Mouse (Mus musculus) embryo, embryonic 11 days (tissue): ENCODE results near the gene Elp5.
"Not testable (repeated sequence)": the region's sequence is repeated elsewhere in the genome, so short reads cannot be mapped to it uniquely, and the experiment has no call there.

ENCODE experiments used
- DNase-seq: peaks from one replicate; pipeline ENCODE4 v3.0.0-alpha.2; 2015

Gene Elp5

DNA sequence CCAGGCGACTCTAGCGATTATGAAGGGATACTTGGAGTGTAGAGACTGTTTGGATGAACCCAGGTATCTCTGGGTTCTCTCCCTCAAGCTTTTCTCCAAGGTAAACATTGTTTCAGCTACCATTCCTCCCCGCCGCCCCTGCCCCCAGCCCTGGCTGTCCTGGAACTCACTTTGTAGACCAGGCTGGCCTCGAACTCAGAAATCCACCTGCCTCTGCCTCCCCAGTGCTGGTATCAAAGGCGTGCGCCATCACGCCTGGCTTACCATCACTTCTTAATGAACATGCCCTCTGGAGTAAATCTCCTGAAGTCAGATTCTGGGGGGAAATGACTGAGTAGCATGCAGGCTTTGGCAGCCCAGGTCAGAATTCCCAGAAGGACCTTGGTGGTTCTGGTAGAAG is at the start of gene Elp5:
Elp5 (minus strand) TSS at position 293 of the 400 bp plus-strand sequence.
- no peak for DNase-seq

DNA sequence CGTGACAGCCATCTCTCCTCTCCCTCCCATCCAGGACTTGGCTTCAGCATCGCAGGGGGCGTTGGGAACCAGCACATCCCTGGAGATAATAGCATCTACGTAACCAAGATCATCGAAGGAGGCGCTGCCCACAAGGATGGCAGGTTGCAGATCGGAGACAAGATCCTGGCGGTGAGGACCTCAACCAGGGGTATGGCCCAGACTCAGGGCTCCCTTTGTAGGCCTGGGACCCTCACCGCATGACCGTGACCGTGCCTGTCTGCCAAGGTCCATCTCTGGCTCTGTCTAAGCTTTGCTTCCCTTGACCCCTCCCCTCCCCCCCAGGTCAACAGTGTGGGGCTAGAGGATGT is 49.0 kb upstream of the Elp5 start:
- no peak for DNase-seq

DNA sequence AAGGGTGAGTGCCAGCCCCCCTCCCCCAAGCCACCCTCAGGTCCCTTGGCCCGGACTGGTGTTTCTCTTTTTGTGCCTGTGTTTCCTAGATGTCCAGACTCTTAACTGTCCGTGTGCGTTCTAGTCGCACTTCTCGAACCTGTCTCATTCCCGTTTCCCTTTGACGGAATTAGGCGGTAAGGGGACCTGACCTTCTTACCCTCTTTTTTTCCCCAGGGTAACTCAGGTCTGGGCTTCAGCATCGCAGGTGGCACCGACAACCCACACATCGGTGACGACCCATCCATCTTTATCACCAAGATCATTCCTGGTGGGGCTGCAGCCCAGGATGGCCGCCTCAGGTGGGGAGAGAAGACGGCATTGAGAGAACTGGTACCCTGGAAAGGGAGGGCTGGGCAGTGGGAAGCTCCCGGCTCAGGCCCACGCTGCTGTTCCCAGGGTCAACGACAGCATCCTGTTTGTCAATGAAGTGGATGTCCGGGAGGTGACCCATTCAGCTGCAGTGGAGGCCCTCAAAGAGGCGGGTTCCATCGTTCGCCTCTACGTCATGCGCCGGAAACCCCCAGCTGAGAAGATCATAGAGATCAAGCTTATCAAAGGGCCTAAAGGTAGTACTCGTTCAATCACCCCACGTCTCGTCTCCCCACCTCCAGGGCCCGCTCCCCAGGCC is 48.5 kb upstream of the Elp5 start:
- no peak for DNase-seq

GRCm38 (mm10) chr11:70029829-70030550 is 47.7 kb upstream of the Elp5 start:
- no peak for DNase-seq

GRCm38 (mm10) chr11:70029130-70029801 is 46.9 kb upstream of the Elp5 start:
- peak; percentile 98 for DNase-seq

DNA sequence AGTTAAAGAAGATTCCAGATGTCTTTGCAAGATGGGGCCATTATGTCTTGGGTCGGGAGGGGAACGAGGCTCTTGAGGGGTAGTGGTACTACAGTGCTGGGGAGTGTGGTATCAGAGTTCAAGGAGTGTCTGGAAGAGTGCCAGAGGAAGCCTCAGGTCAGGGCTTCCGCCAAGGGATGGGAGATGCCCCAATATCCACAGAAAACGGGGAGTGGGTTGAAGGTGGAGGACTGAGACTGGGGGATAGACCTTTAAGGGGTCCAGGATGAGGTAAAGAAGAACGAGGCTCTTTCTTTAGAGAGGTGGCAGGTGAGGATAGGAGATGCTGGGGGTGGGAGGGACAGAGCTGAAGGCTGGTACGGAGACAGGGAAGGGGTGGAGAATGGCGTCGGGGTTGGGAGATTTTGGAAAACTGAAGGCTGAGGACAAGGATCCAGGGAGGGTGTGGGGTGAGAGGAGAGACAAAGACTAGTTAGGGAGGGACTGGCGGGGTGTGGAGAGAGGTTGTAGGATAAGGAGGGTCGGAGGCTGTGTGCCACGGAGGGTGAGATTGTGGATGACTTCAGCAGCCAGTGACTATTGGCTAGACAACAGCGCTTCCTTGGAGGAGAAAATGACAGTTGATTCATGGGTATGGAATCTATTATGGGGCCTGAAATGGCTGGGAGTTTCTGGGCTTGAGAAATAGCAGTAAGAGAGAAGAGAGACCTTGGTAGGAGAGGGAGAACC is 46.2 kb upstream of the Elp5 start:
- DNase-seq = no peak

- no peak for DNase-seq
Measured at GRCm38 (mm10) chr11:70027397-70027796, 45.1 kb upstream of the Elp5 start.

- DNase-seq = peak; percentile 84
Measured at GRCm38 (mm10) chr11:70026689-70027088, 44.4 kb upstream of the Elp5 start.

GRCm38 (mm10) chr11:70024151-70024514 is 41.8 kb upstream of the Elp5 start:
- DNase-seq = no peak

- peak; percentile 74 for DNase-seq
Measured at GRCm38 (mm10) chr11:70023481-70024150, 41.3 kb upstream of the Elp5 start.

DNA sequence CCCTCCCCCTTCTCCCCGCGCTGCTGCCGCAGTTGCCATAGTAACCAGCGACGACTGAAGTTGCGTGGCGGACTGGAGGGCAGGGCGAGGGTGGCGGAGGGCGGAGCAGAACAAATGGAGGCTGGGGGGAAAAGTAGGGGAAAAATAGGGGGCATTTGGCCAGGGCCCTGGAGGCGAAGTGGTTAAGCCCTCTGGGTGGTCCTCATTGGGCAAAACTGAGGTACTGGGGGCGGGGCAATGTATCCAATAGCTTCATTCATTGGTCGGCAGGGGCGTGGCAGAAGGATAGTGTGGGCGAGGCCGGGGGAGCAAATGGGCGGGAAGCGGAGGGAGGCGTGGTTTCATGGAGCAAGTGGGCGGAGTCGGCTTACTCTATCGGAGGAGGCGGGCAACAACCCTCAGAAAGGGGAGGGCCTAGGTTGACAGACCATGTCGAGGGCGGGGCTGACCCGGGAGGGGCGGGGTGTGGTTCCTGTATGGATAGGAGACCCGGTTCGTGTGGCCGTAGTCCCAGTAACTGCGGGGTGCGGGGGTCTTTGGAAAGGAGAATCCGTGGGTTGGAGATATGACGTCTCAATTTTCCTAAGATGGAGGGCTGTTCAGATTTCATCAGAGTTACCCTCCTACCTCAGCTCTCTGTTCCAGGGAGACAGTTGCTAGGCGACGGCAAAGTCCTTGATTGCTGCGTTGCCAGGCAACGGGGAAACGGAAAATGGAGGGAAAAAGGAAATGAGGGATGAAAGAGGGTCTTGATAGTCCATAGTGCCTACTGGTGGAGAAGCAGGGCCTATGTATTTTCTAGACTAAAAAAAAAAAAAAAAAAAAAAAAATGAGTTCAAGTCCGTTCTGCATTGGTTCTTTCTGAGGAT is 39.2 kb upstream of the Elp5 start:
- DNase-seq = peak; percentile 100

DNA sequence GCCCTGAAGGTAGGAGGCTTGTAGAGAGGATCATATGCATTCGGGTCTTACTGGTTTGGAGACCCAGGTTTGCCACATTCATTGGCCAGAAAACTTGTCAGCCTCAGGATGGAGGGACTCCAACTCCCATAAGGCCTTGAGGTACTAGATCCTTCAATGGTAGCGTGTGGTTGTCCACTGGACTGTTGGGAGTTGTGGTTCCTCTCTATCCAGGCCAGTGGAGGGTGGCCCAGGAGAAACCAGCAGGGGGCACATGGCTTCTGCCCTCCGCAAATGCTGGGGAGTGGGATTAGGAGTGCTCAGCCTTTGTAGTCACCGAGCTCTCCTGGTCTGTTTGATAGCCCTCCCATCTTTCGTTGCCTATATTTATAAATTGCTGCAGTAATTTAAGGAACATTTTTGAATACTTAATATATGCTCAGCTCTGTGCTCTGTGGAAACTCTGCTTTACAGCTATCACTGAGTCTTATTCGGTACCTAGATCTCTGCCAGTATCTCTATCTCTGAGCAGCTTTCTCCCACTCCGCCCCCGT is 38.5 kb upstream of the Elp5 start:
- DNase-seq = peak; percentile 91

- DNase-seq = no peak
Measured at GRCm38 (mm10) chr11:70020022-70020631, 37.8 kb upstream of the Elp5 start.

DNA sequence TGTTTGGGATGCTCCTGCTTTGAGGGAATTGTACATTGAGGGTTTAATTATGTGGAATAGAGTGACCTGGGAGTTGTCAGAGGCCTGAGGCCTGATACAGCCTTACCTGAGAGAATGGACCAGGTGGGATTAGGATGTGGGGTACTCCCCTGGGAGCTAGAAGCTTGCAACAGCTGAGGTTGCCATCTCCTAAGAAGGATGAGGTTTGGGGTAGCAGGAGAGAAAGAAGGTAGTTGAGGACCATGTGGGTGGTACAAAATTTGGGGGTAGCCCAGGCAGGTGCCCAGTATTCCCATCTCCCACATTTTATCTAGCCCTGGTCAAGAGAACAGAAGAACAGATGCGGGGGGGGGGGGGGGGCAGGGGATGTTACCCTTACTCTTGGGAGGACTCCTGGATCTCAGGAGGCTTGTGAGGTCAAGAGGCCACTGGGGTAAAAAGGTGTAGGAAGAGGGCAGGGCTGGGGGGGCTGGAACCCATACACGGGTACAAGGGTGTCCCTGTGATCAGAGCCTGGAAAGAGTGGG is 37.2 kb upstream of the Elp5 start:
- no peak for DNase-seq

GRCm38 (mm10) chr11:70018131-70018990 is 36.0 kb upstream of the Elp5 start:
- DNase-seq = peak; percentile 92

DNA sequence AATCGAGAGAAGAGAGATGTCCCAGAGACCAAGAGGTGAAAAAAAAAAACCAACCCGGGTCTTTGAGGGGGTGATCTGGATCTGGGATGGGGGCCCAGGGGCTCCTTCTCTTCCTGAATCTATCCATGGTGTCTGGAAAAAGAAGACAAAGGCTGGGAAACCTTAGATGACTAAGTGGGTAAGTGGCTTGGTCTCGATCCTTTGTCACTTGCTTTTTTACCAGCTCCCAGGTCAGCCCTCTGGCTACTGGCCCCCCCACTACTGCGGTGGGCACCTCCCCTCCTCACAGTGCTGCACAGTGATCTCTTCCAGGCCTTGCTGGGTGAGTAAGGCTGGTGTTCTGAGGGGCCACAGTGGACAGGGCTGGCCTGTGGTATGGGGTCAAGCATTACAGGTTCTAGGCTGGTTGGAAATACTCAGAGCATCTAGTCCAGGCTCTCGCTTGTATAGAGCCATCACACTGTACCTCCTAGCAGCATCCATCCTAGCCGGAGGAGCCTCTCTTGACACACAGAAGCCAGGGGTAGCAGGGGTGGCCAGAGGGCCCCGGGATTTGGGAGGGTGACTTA is 35.0 kb upstream of the Elp5 start:
- DNase-seq = no peak

GRCm38 (mm10) chr11:70016669-70017068 is 34.4 kb upstream of the Elp5 start, which contains the start of gene Dlg4:
Gene Dlg4 (plus strand): TSS chr11:70016942.
- no peak for DNase-seq

GRCm38 (mm10) chr11:70016177-70016576 is 33.9 kb upstream of the Elp5 start:
- not testable (repeated sequence) for DNase-seq

DNA sequence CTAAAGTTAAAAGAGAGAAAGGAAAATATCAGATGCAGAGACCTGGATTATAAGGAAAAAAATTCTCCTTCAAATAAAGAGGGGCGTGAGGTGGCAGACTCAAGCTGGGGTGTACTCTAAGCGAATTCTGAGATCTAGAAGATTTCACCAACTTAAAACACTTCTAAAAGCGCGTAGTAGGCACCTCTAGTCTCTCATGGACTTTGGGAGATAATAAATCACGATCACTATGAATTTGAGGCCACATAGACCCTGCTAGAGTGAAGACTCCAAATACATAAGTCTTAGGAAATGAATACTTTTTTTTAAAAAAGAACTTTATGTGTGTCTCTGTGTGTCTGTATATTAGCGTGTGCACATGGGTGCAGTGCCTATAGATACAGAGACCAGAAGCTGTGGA is 33.4 kb upstream of the Elp5 start:
- no peak for DNase-seq
